Mouse (Mus musculus) brain, embryonic 14.5 days (tissue): Measurements from ENCODE around the gene Plekhg3. TPM values are rescaled to one million over a fixed set of nuclear protein-coding genes. Genes with fewer than 3 reads are reported as not detected.

Source experiments
- DNase-seq: peaks from one replicate; pipeline ENCODE4 v3.0.0-alpha.2; 2011; ENCODE audit warnings: low read depth
- CTCF ChIP-seq: fragments of 200-500 bp; IDR thresholded peaks from 2 replicates; pipeline ENCODE4 v1.5.1; 2012; ENCODE audit warnings: inconsistent platforms, mild to moderate bottlenecking, moderate library complexity, borderline replicate concordance; ENCODE audit not compliant: insufficient read depth, insufficient read length; ENCODE audit errors: extremely low read depth
- POLR2A ChIP-seq: fragments of 200-500 bp; IDR thresholded peaks from 2 replicates; pipeline ENCODE4 v1.6.1; 2012; ENCODE audit warnings: mild to moderate bottlenecking, inconsistent platforms, borderline replicate concordance; ENCODE audit not compliant: poor library complexity, insufficient read depth, insufficient read length, severe bottlenecking; ENCODE audit errors: extremely low read depth
- polyA plus RNA-seq: library from polyadenylated mRNA; depleted of rRNA; stranded (reverse); fragments of >200 nt; gene quantifications from 2 replicates; pipeline ENCODE4 v1.2.3, GENCODE M21; 2012

Gene Plekhg3
- polyA plus RNA-seq, 1 experiment: 5.2 TPM

GRCm38 (mm10) chr12:76576806-76577205 lies 46.1 kb downstream of the Plekhg3 start:
- no peak for DNase-seq
- TF ChIP-seq POLR2A: no peak
- TF ChIP-seq CTCF: no peak

- TF ChIP-seq CTCF: no peak
- TF ChIP-seq POLR2A: no peak
Measured at GRCm38 (mm10) chr12:76577858-76578257, 47.2 kb downstream of the Plekhg3 start.

GRCm38 (mm10) chr12:76578465-76578864 lies 47.8 kb downstream of the Plekhg3 start:
- TF ChIP-seq CTCF (no peak), POLR2A (no peak)

More at GRCm38 (mm10) chr12:76577858-76578257, 47.2 kb downstream of the Plekhg3 start:
- DNase-seq: no peak

GRCm38 (mm10) chr12:76579806-76580205 lies 49.1 kb downstream of the Plekhg3 start:
- TF ChIP-seq CTCF: no peak
- DNase-seq: no peak

More at GRCm38 (mm10) chr12:76578465-76578864, 47.8 kb downstream of the Plekhg3 start:
- no peak for DNase-seq

- no peak for DNase-seq
- TF ChIP-seq POLR2A: no peak
- TF ChIP-seq CTCF: no peak
Measured at GRCm38 (mm10) chr12:76582139-76582538, 51.4 kb downstream of the Plekhg3 start.

- DNase-seq: peak; percentile 69
- TF ChIP-seq POLR2A: no peak
- no peak for TF ChIP-seq CTCF
Measured at GRCm38 (mm10) chr12:76582841-76583240, 52.1 kb downstream of the Plekhg3 start.

GRCm38 (mm10) chr12:76583454-76583853 lies 52.8 kb downstream of the Plekhg3 start:
- TF ChIP-seq POLR2A (no peak), CTCF (no peak)
- DNase-seq: no peak

- TF ChIP-seq CTCF (no peak), POLR2A (no peak)
- no peak for DNase-seq
Measured at GRCm38 (mm10) chr12:76585028-76585427, 54.3 kb downstream of the Plekhg3 start.

- TF ChIP-seq POLR2A (no peak), CTCF (no peak)
- DNase-seq: no peak
Measured at GRCm38 (mm10) chr12:76587357-76587756, 56.7 kb downstream of the Plekhg3 start.

- no peak for DNase-seq
- TF ChIP-seq CTCF (no peak), POLR2A (no peak)
Measured at GRCm38 (mm10) chr12:76589531-76589930, 58.8 kb downstream of the Plekhg3 start.

- no peak for DNase-seq
- TF ChIP-seq POLR2A (no peak), CTCF (no peak)
Measured at GRCm38 (mm10) chr12:76591037-76591436, 60.3 kb downstream of the Plekhg3 start.

- peak; percentile 76 for DNase-seq
- peak; percentile 79 for TF ChIP-seq CTCF
- no peak for TF ChIP-seq POLR2A
Measured at GRCm38 (mm10) chr12:76592213-76592612, 61.5 kb downstream of the Plekhg3 start.
